Mouse (Mus musculus): ENCODE measurements at regions not wholly inside any gene's neighbourhood (a gene's known extent, or its start where the extent isn't known, plus 50 kb on each side); places are given as distances from the start of the nearest gene placed in this dataset.
A peak's percentile ranks its signal among the peaks of the same experiment; 100 is the strongest.

DNA sequence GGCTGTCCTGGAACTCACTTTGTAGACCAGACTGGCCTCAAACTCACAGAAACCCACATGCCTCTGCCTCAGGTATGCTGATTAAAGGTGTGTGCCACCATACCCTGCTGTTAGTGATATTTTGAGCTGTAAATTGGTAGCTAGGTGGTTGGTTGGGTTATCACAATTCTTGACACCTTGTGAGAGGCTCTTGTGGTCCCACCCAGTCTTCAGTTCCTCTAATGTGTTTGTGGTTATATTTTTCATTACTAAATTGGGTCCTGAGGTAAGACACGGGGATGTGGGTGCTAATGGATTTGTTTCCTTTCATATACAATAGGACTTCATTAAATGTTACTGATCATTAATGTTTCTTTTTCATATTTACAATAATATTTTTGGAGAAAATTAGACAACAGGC, 189.9 kb upstream of the Itga4 start:
- Histone ChIP-seq H3K27me3 (ENCODE audit: control insufficient read depth in 1 of 2, insufficient read depth in 2 of 2, low read length in 2 of 2) (no peaks in the 10 kb centered on the region), H3K4me3 (ENCODE audit: control insufficient read depth in 1 of 2, insufficient read depth in 1 of 2, low read depth in 2 of 2, low read length in 2 of 2) (no peak overlapping the region), H3K79me2 (ENCODE audit: control insufficient read depth, insufficient read depth, low read length, poor library complexity) (no peaks in the 10 kb centered on the region), H3K4me1 (ENCODE audit: control insufficient read depth in 1 of 2, insufficient read depth in 2 of 2, low read length in 2 of 2) (peaks cover 0 to 2% of the 10 kb centered on the region in 2 experiments; a peak in 1 of 4 replicates), H3K9me3 (replicated peaks; ENCODE audit: insufficient read depth, low read length) (no peaks in the 10 kb centered on the region), H3K9ac (ENCODE audit: control insufficient read depth, low read depth, low read length, poor library complexity, severe bottlenecking) (no peak overlapping the region), H3K27ac (ENCODE audit: control insufficient read depth, low read depth, low read length) (no peak overlapping the region), H3K36me3 (ENCODE audit: control insufficient read depth in 1 of 2, insufficient read depth in 2 of 2, low read length in 2 of 2) (peaks cover 0 to 11% of the 10 kb centered on the region in 2 experiments; a peak in 2 of 4 replicates)
- no peak for TF ChIP-seq ETS1 (IDR thresholded peaks at IDR 0.05; ENCODE audit: low read depth, low read length)
- no peak for TF ChIP-seq POLR2AphosphoS5 (IDR thresholded peaks at IDR 0.05; ENCODE audit: borderline replicate concordance, low read depth, low read length)
- TF ChIP-seq EP300 (IDR thresholded peaks at IDR 0.05; ENCODE audit: low read depth in 1 of 2, low read length in 2 of 2): no peak
- TF ChIP-seq MAFK (IDR thresholded peaks at IDR 0.05; ENCODE audit: borderline replicate concordance, low read depth, low read length): no peak
- TF ChIP-seq RAD21 (IDR thresholded peaks at IDR 0.05; ENCODE audit: low read depth, low read length): no peak
- TF ChIP-seq UBTF (IDR thresholded peaks at IDR 0.05; ENCODE audit: borderline replicate concordance, insufficient read depth, low read depth, low read length): no peak
- no peak for TF ChIP-seq ZNF384 (IDR thresholded peaks at IDR 0.05; ENCODE audit: low read depth, low read length)
- no peak for TF ChIP-seq JUND (IDR thresholded peaks at IDR 0.05; ENCODE audit: low read depth, low read length)
- no peak for TF ChIP-seq MAX (IDR thresholded peaks at IDR 0.05; ENCODE audit: low read length)
- DNase-seq (ENCODE audit: low read depth, low spot score): peak; percentile 31

DNA sequence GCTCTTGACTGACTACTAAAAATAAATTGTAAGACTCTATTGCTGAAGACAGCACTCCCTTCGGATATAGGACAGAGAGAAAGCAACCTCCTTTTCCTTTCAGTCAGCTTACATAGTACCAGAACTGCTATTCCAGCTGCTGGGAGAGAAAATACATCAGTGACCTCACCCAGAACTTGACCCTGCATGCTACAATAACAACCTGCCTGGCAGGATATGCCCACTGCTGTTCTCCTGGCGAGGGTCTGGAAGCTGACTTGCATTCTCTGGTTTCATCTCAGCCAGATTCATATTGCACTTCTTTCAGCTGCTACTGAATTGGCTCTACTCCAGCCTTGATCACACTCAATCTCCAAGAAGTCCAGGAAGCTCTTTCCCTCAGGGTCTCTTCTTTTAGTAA, 179.1 kb upstream of the Itga4 start:
- H3K9ac ChIP-seq (ENCODE audit: control insufficient read depth, low read depth, low read length, poor library complexity, severe bottlenecking): no peak overlapping the region
- H3K27me3 ChIP-seq (ENCODE audit: control insufficient read depth in 1 of 2, insufficient read depth in 2 of 2, low read length in 2 of 2): no peaks in the 10 kb centered on the region
- H3K4me1 ChIP-seq (ENCODE audit: control insufficient read depth in 1 of 2, insufficient read depth in 2 of 2, low read length in 2 of 2): peaks cover 10% of the 10 kb centered on the region in 2 experiments
- TF ChIP-seq CTCF (IDR thresholded peaks at IDR 0.05 in 2 of 3, conservative IDR thresholded peaks at IDR 0.05 in 1 of 3; ENCODE audit: control insufficient read depth in 1 of 3, insufficient read depth in 1 of 3, low read depth in 2 of 3, low read length in 3 of 3, poor library complexity in 1 of 3, severe bottlenecking in 1 of 3) (no peak), ZC3H11A (IDR thresholded peaks at IDR 0.05; ENCODE audit: low read depth, low read length) (no peak), MXI1 (IDR thresholded peaks at IDR 0.05; ENCODE audit: low read depth, low read length) (no peak)
- no peaks in the 10 kb centered on the region for H3K9me3 ChIP-seq (replicated peaks; ENCODE audit: insufficient read depth, low read length)
- no peak overlapping the region for H3K4me3 ChIP-seq (ENCODE audit: control insufficient read depth in 1 of 2, insufficient read depth in 1 of 2, low read depth in 2 of 2, low read length in 2 of 2)
- H3K27ac ChIP-seq (ENCODE audit: control insufficient read depth, low read depth, low read length): no peak overlapping the region
- H3K79me2 ChIP-seq (ENCODE audit: control insufficient read depth, insufficient read depth, low read length, poor library complexity): no peaks in the 10 kb centered on the region
- DNase-seq (ENCODE audit: low read depth, low spot score): no peak
- peaks cover 0 to 18% of the 10 kb centered on the region in 2 experiments; a peak in 2 of 4 replicates for H3K36me3 ChIP-seq (ENCODE audit: control insufficient read depth in 1 of 2, insufficient read depth in 2 of 2, low read length in 2 of 2)

DNA sequence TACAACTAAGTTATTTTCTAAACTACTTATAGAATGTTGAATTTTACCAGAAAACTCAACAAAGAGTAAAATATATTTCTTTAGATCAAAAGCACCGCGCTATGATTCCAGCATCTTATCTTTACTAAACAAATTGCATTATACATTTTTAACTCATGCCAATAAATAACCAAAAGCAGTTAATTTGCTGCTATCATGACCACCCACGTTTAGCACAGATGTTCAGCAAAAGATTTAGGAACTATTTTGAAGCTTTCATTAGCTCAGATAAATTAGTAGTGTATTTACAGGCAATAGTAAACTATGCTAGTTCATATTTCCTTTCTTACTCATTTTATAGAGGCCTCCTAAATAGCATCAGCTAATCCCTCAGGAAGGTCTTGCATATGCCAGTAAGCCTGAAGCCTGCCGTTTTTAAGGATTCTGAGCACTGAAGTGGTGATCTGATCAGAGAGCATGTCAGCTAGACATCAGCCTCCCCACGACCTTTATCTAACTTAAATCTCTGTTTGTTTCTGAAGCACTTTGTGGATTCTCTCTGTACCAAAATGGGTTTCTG, 176.3 kb upstream of the Itga4 start:
- Histone ChIP-seq H3K4me1 (ENCODE audit: control insufficient read depth in 1 of 2, insufficient read depth in 2 of 2, low read length in 2 of 2) (peaks cover 10 to 12% of the 10 kb centered on the region in 2 experiments), H3K27ac (ENCODE audit: control insufficient read depth, low read depth, low read length) (peak overlapping the region; percentile 31; the same call in 1 of the 2 replicates)
- peak; percentile 63 for DNase-seq (ENCODE audit: low read depth, low spot score)
- peak; percentile 68 for TF ChIP-seq MYB (IDR thresholded peaks at IDR 0.05; ENCODE audit: low read depth, low read length)
- no peak for TF ChIP-seq MYC (IDR thresholded peaks at IDR 0.05; ENCODE audit: low read depth, low read length)
- TF ChIP-seq E2F4 (IDR thresholded peaks at IDR 0.05; ENCODE audit: borderline replicate concordance, low read depth, low read length): no peak
- TF ChIP-seq CHD2 (IDR thresholded peaks at IDR 0.05; ENCODE audit: low read length): no peak
- no peak for TF ChIP-seq BHLHE40 (IDR thresholded peaks at IDR 0.05; ENCODE audit: borderline replicate concordance, low read depth, low read length)
- TF ChIP-seq POLR2A (IDR thresholded peaks at IDR 0.05; ENCODE audit: control insufficient read depth in 1 of 2, insufficient read depth in 1 of 2, low read depth in 1 of 2, low read length in 2 of 2, poor library complexity in 1 of 2): no peak
- TF ChIP-seq TCF12 (IDR thresholded peaks at IDR 0.05; ENCODE audit: low read depth, low read length): peak; percentile 95
- peak; percentile 93 for TF ChIP-seq RCOR1 (IDR thresholded peaks at IDR 0.05; ENCODE audit: low read depth, low read length)
- TF ChIP-seq ZMIZ1 (IDR thresholded peaks at IDR 0.05; ENCODE audit: low read depth, low read length): no peak
- no peak for TF ChIP-seq ZNF384 (IDR thresholded peaks at IDR 0.05; ENCODE audit: low read depth, low read length)
- TF ChIP-seq USF2 (IDR thresholded peaks at IDR 0.05; ENCODE audit: borderline replicate concordance in 1 of 2, insufficient read depth in 1 of 2, low read depth in 1 of 2, low read length in 2 of 2): no peak
- peak; percentile 42; the same call in 1 of the 2 replicates for TF ChIP-seq TAL1 (IDR thresholded peaks at IDR 0.05; ENCODE audit: low read length)
- no peak for TF ChIP-seq ZKSCAN1 (IDR thresholded peaks at IDR 0.05; ENCODE audit: low read depth, low read length)
- peak; percentile 92 to 96 for TF ChIP-seq EP300 (IDR thresholded peaks at IDR 0.05; ENCODE audit: low read depth in 1 of 2, low read length in 2 of 2)
- peak; percentile 81 for TF ChIP-seq GATA1 (IDR thresholded peaks at IDR 0.05; ENCODE audit: low read depth, low read length)

More for the DNA sequence above, 176.3 kb upstream of the Itga4 start:
- H3K9ac ChIP-seq (ENCODE audit: control insufficient read depth, low read depth, low read length, poor library complexity, severe bottlenecking): 0 out of 2 replicates have a peak overlapping the region, but pooled peaks have one; percentile 7
- H3K4me3 ChIP-seq (ENCODE audit: control insufficient read depth in 1 of 2, insufficient read depth in 1 of 2, low read depth in 2 of 2, low read length in 2 of 2): no peak overlapping the region
- no peaks in the 10 kb centered on the region for H3K9me3 ChIP-seq (replicated peaks; ENCODE audit: insufficient read depth, low read length)
- H3K79me2 ChIP-seq (ENCODE audit: control insufficient read depth, insufficient read depth, low read length, poor library complexity): no peaks in the 10 kb centered on the region
- peaks cover 0 to 27% of the 10 kb centered on the region in 2 experiments; a peak in 2 of 4 replicates for H3K36me3 ChIP-seq (ENCODE audit: control insufficient read depth in 1 of 2, insufficient read depth in 2 of 2, low read length in 2 of 2)
- no peaks in the 10 kb centered on the region for H3K27me3 ChIP-seq (ENCODE audit: control insufficient read depth in 1 of 2, insufficient read depth in 2 of 2, low read length in 2 of 2)

All from MEL (cell line).